Mouse (Mus musculus) limb, embryonic 13.5 days (tissue): ENCODE measurements at regions not wholly inside any gene's neighbourhood (a gene's known extent, or its start where the extent isn't known, plus 50 kb on each side); places are given as distances from the start of the nearest gene placed in this dataset.

ENCODE experiments used
- ATAC-seq: fragments of 200-750 bp; cut with Nextera tagmentation; 2 replicates; pipeline ENCODE4 v1.8.0; 2017; ENCODE audit warnings: low read depth, moderate number of reproducible peaks, moderate TSS enrichment; ENCODE audit not compliant: low FRiP score
- H3K27ac ChIP-seq: fragments of 300-500 bp; sonication (generic); 2 replicates; pipeline ENCODE4 v1.5.1; 2015; ENCODE audit warnings: inconsistent platforms, mild to moderate bottlenecking, moderate library complexity
- H3K27me3 ChIP-seq: fragments of 300-500 bp; sonication (generic); 2 replicates; pipeline ENCODE4 v1.6.1; 2015; ENCODE audit warnings: mild to moderate bottlenecking, inconsistent platforms
- H3K36me3 ChIP-seq: fragments of 300-500 bp; sonication (generic); 2 replicates; pipeline ENCODE4 v1.6.1; 2015; ENCODE audit warnings: inconsistent platforms, mild to moderate bottlenecking, moderate library complexity
- H3K4me1 ChIP-seq: fragments of 300-500 bp; sonication (generic); 2 replicates; pipeline ENCODE4 v1.6.1; 2015; ENCODE audit warnings: inconsistent platforms
- H3K4me2 ChIP-seq: fragments of 300-500 bp; sonication (generic); replicated peaks from 2 replicates; pipeline ENCODE4 v1.6.1; 2015; ENCODE audit warnings: inconsistent platforms, mild to moderate bottlenecking, moderate library complexity
- H3K4me3 ChIP-seq: fragments of 300-500 bp; sonication (generic); 2 replicates; pipeline ENCODE4 v1.5.1; 2015; ENCODE audit warnings: moderate library complexity, mild to moderate bottlenecking, inconsistent platforms
- H3K9ac ChIP-seq: fragments of 300-500 bp; sonication (generic); 2 replicates; pipeline ENCODE4 v1.6.1; 2015; ENCODE audit warnings: mild to moderate bottlenecking, inconsistent platforms
- H3K9me3 ChIP-seq: fragments of 300-500 bp; sonication (generic); 2 replicates; pipeline ENCODE4 v1.6.1; 2016; ENCODE audit warnings: inconsistent platforms
- WGBS: fragments of 180-500 bp; shearing (Covaris S2); methylation state at CpG from one replicate; pipeline ENCODE4 v1.1.7; 2015; 5-methylcytosine and 5-hydroxymethylcytosine counted together

- Histone ChIP-seq H3K9me3 (no peaks in the 10 kb centered on the region), H3K9ac (no peak overlapping the region), H3K27ac (no peak overlapping the region), H3K4me2 (no peak overlapping the region), H3K36me3 (no peaks in the 10 kb centered on the region), H3K4me3 (no peak overlapping the region), H3K27me3 (no peaks in the 10 kb centered on the region), H3K4me1 (no peaks in the 10 kb centered on the region)
- no peak for ATAC-seq
- 91% methylated on average over 4 of the region's 4 CpGs for WGBS
Observed at GRCm38 (mm10) chr12:32306326-32306725, 72.2 kb upstream of the Ccdc71l start.

GRCm38 (mm10) chr12:32307280-32308006 is 71.1 kb upstream of the Ccdc71l start:
- Histone ChIP-seq H3K9ac (no peak overlapping the region), H3K27ac (no peak overlapping the region), H3K4me2 (no peak overlapping the region), H3K9me3 (no peaks in the 10 kb centered on the region), H3K27me3 (no peaks in the 10 kb centered on the region), H3K36me3 (no peaks in the 10 kb centered on the region), H3K4me1 (no peaks in the 10 kb centered on the region), H3K4me3 (no peak overlapping the region)
- no peak for ATAC-seq
- WGBS: 80% methylated on average over 9 of the region's 9 CpGs

GRCm38 (mm10) chr12:32315099-32315783 is 63.3 kb upstream of the Ccdc71l start:
- Histone ChIP-seq H3K27ac (no peak overlapping the region), H3K4me1 (no peaks in the 10 kb centered on the region), H3K27me3 (no peaks in the 10 kb centered on the region), H3K9me3 (no peaks in the 10 kb centered on the region), H3K4me3 (no peak overlapping the region), H3K9ac (no peak overlapping the region), H3K4me2 (no peak overlapping the region), H3K36me3 (no peaks in the 10 kb centered on the region)
- WGBS: 84% methylated on average over 1 of the region's 1 CpGs
- no peak for ATAC-seq
